Mouse (Mus musculus) lung, postnatal 14 days (tissue): ENCODE results near the gene 1110008P14Rik.

Source experiments
- DNase-seq: peaks from one replicate; pipeline ENCODE4 v3.0.0; 2021

Gene 1110008P14Rik

GRCm38 (mm10) chr2:32381775-32382223, at the start of gene 1110008P14Rik:
TSS of gene 1110008P14Rik (minus strand) at chr2:32381938.
- DNase-seq, result peak; percentile 97

- peak; percentile 51 for DNase-seq
Measured at GRCm38 (mm10) chr2:32430701-32431676, 49.3 kb upstream of the 1110008P14Rik start.

GRCm38 (mm10) chr2:32429215-32429891, 47.6 kb upstream of the 1110008P14Rik start:
- DNase-seq, result no peak

GRCm38 (mm10) chr2:32428262-32428722, 46.6 kb upstream of the 1110008P14Rik start:
- DNase-seq, result peak; percentile 26

- DNase-seq, result no peak
Measured at GRCm38 (mm10) chr2:32427720-32428119, 46.0 kb upstream of the 1110008P14Rik start.

- DNase-seq, result no peak
Measured at GRCm38 (mm10) chr2:32426141-32426540, 44.4 kb upstream of the 1110008P14Rik start.

- no peak for DNase-seq
Measured at GRCm38 (mm10) chr2:32425568-32425967, 43.8 kb upstream of the 1110008P14Rik start.

GRCm38 (mm10) chr2:32424796-32425195, 43.1 kb upstream of the 1110008P14Rik start:
- no peak for DNase-seq

GRCm38 (mm10) chr2:32423481-32424331, 42.0 kb upstream of the 1110008P14Rik start:
- peak; percentile 68 for DNase-seq

GRCm38 (mm10) chr2:32421851-32422251, 40.1 kb upstream of the 1110008P14Rik start:
- DNase-seq, result no peak

GRCm38 (mm10) chr2:32420647-32421046, 38.9 kb upstream of the 1110008P14Rik start:
- no peak for DNase-seq

- DNase-seq, result no peak
Measured at GRCm38 (mm10) chr2:32420066-32420608, 38.4 kb upstream of the 1110008P14Rik start.

- peak; percentile 74 for DNase-seq
Measured at GRCm38 (mm10) chr2:32419359-32419758, 37.6 kb upstream of the 1110008P14Rik start.

- no peak for DNase-seq
Measured at GRCm38 (mm10) chr2:32418430-32419151, 36.9 kb upstream of the 1110008P14Rik start.

GRCm38 (mm10) chr2:32417486-32417885, 35.7 kb upstream of the 1110008P14Rik start:
- no peak for DNase-seq

- DNase-seq, result no peak
Measured at GRCm38 (mm10) chr2:32416556-32416955, 34.8 kb upstream of the 1110008P14Rik start.

- DNase-seq, result no peak
Measured at GRCm38 (mm10) chr2:32415801-32416200, 34.1 kb upstream of the 1110008P14Rik start.

- DNase-seq, result peak; percentile 63
Measured at GRCm38 (mm10) chr2:32413936-32414335, 32.2 kb upstream of the 1110008P14Rik start.

GRCm38 (mm10) chr2:32412742-32413531, 31.2 kb upstream of the 1110008P14Rik start:
- no peak for DNase-seq

GRCm38 (mm10) chr2:32411407-32411806, 29.7 kb upstream of the 1110008P14Rik start:
- DNase-seq, result no peak
